Mouse (Mus musculus) MEL (cell line): ENCODE measurements at regions not wholly inside any gene's neighbourhood (a gene's known extent, or its start where the extent isn't known, plus 50 kb on each side); places are given as distances from the start of the nearest gene placed in this dataset.

Experiments
- DNase-seq: peaks from one replicate; pipeline ENCODE4 v3.0.0; 2011; ENCODE audit warnings: low read depth, low spot score
- H3K27ac ChIP-seq: 2 replicates; pipeline ENCODE4 v1.5.1; 2012; ENCODE audit warnings: low read depth, mild to moderate bottlenecking, control low read depth, low read length, moderate library complexity; ENCODE audit not compliant: control insufficient read depth
- H3K27me3 ChIP-seq, 2 experiments: fragments of 150-350 bp in 1 of 2; sonication (generic) in 1 of 2; 2 replicates each; pipeline ENCODE4 v1.6.1; 2012; ENCODE audit warnings: low read length in 2 of 2, mild to moderate bottlenecking in 2 of 2, improper control_type of control experiment in 1 of 2, moderate library complexity in 1 of 2; ENCODE audit not compliant: insufficient read depth in 2 of 2, control insufficient read depth in 1 of 2
- H3K36me3 ChIP-seq, 2 experiments: 2 replicates each; pipeline ENCODE4 v1.6.1; 2012 to 2014; ENCODE audit warnings: low read length in 2 of 2, improper control_type of control experiment in 1 of 2, inconsistent platforms in 1 of 2, mild to moderate bottlenecking in 1 of 2; ENCODE audit not compliant: insufficient read depth in 2 of 2, control insufficient read depth in 1 of 2
- H3K4me1 ChIP-seq, 2 experiments: fragments of 150-350 bp in 1 of 2; sonication (generic) in 1 of 2; 2 replicates each; pipeline ENCODE4 v1.6.1; 2012; ENCODE audit warnings: low read length in 2 of 2, improper control_type of control experiment in 1 of 2, mild to moderate bottlenecking in 1 of 2; ENCODE audit not compliant: insufficient read depth in 2 of 2, control insufficient read depth in 1 of 2
- H3K4me3 ChIP-seq, 2 experiments: fragments of 150-350 bp in 1 of 2; sonication (generic) in 1 of 2; 2 replicates each; pipeline ENCODE4 v1.5.1; 2012; ENCODE audit warnings: low read depth in 2 of 2, low read length in 2 of 2, mild to moderate bottlenecking in 2 of 2, moderate library complexity in 2 of 2, control low read depth in 1 of 2, improper control_type of control experiment in 1 of 2; ENCODE audit not compliant: control insufficient read depth in 1 of 2, insufficient read depth in 1 of 2
- H3K79me2 ChIP-seq: 2 replicates; pipeline ENCODE4 v1.6.1; 2012; ENCODE audit warnings: mild to moderate bottlenecking, low read length, moderate library complexity; ENCODE audit not compliant: control insufficient read depth, poor library complexity, insufficient read depth
- H3K9ac ChIP-seq: 2 replicates; pipeline ENCODE4 v1.6.1; 2012; ENCODE audit warnings: low read depth, mild to moderate bottlenecking, control low read depth, low read length, moderate library complexity; ENCODE audit not compliant: control insufficient read depth, poor library complexity, severe bottlenecking
- H3K9me3 ChIP-seq: fragments of 150-350 bp; sonication (generic); replicated peaks from 2 replicates; pipeline ENCODE4 v1.6.1; 2012; ENCODE audit warnings: mild to moderate bottlenecking, low read length, improper control_type of control experiment, moderate library complexity; ENCODE audit not compliant: insufficient read depth
- E2F4 ChIP-seq: IDR thresholded peaks from 2 replicates; pipeline ENCODE4 v1.6.1; 2011; ENCODE audit warnings: low read depth, low read length, improper control_type of control experiment, borderline replicate concordance
- ELF1 ChIP-seq: IDR thresholded peaks from 2 replicates; pipeline ENCODE4 v1.6.1; 2014; ENCODE audit warnings: low read depth, mild to moderate bottlenecking, inconsistent platforms, low read length, improper control_type of control experiment, moderate library complexity
- EP300 ChIP-seq, 2 experiments: IDR thresholded peaks; 2 replicates each; pipeline ENCODE4 v1.6.1; 2011; ENCODE audit warnings: improper control_type of control experiment in 2 of 2, low read length in 2 of 2, low read depth in 1 of 2, mild to moderate bottlenecking in 1 of 2
- ETS1 ChIP-seq: IDR thresholded peaks from 2 replicates; pipeline ENCODE4 v1.6.1; 2012; ENCODE audit warnings: low read depth, mild to moderate bottlenecking, inconsistent platforms, low read length, improper control_type of control experiment, moderate library complexity
- GABPA ChIP-seq: IDR thresholded peaks from 2 replicates; pipeline ENCODE4 v1.6.1; 2012; ENCODE audit warnings: low read depth, mild to moderate bottlenecking, inconsistent platforms, low read length, improper control_type of control experiment, moderate library complexity
- JUND ChIP-seq: IDR thresholded peaks from 2 replicates; pipeline ENCODE4 v1.6.1; 2011; ENCODE audit warnings: low read depth, mild to moderate bottlenecking, improper control_type of control experiment, low read length
- MAFK ChIP-seq: IDR thresholded peaks from 2 replicates; pipeline ENCODE4 v1.6.1; 2011; ENCODE audit warnings: low read depth, mild to moderate bottlenecking, low read length, improper control_type of control experiment, borderline replicate concordance
- MEF2A ChIP-seq: IDR thresholded peaks from 2 replicates; pipeline ENCODE4 v1.6.1; 2014; ENCODE audit warnings: low read depth, mild to moderate bottlenecking, inconsistent platforms, low read length, improper control_type of control experiment; ENCODE audit not compliant: poor library complexity, insufficient replicate concordance, severe bottlenecking; ENCODE audit errors: extremely low read depth
- MXI1 ChIP-seq: IDR thresholded peaks from 2 replicates; pipeline ENCODE4 v1.6.1; 2011; ENCODE audit warnings: mild to moderate bottlenecking, low read depth, low read length, improper control_type of control experiment
- MYB ChIP-seq: IDR thresholded peaks from 2 replicates; pipeline ENCODE4 v1.6.1; 2011; ENCODE audit warnings: mild to moderate bottlenecking, low read depth, low read length, improper control_type of control experiment
- POLR2AphosphoS5 ChIP-seq: IDR thresholded peaks from 2 replicates; pipeline ENCODE4 v1.6.1; 2012; ENCODE audit warnings: low read depth, borderline replicate concordance, mild to moderate bottlenecking, inconsistent platforms, low read length, moderate library complexity, mixed read lengths
- SMC3 ChIP-seq: IDR thresholded peaks from 2 replicates; pipeline ENCODE4 v1.6.1; 2011; ENCODE audit warnings: low read depth, low read length, improper control_type of control experiment
- USF1 ChIP-seq: IDR thresholded peaks from 2 replicates; pipeline ENCODE4 v1.6.1; 2014; ENCODE audit warnings: low read depth, mild to moderate bottlenecking, inconsistent platforms, low read length, improper control_type of control experiment, moderate library complexity
- USF2 ChIP-seq, 2 experiments: IDR thresholded peaks; 2 replicates each; pipeline ENCODE4 v1.6.1; 2011 to 2012; ENCODE audit warnings: improper control_type of control experiment in 2 of 2, low read length in 2 of 2, borderline replicate concordance in 1 of 2, inconsistent platforms in 1 of 2, low read depth in 1 of 2, mild to moderate bottlenecking in 1 of 2; ENCODE audit not compliant: insufficient read depth in 1 of 2
- ZNF384 ChIP-seq: IDR thresholded peaks from 2 replicates; pipeline ENCODE4 v1.6.1; 2012; ENCODE audit warnings: low read depth, mild to moderate bottlenecking, inconsistent platforms, low read length, improper control_type of control experiment

DNA sequence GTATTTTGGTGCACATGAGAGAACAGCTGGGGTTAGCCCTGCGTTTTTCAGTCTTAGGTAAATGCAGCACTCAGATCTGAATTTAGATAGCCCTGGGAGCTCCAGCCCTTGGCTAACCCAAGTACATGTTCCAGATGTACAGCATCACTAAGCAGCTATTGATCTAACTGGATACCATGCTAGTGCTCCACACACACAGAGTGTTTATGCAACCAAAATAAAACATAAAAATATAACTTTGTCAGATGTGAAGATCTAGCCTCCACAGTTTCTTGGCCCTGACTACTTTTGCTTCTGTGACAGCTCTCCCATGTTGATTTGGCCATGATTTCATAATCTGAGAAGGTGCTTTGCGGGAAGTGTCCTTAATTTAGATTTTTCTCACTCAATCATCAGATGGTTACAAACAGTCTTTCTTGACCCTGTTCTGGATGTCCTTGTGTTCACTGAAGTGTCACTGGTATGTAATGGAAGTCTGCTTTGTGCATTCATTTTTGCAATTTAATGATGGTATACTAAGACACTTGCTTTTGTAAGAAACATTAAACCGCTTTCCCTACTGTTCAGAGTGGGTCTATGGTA lies 672.8 kb downstream of the Fat4 start:
- Histone ChIP-seq H3K79me2 (no peaks in the 10 kb centered on the region), H3K36me3 (no peaks in the 10 kb centered on the region), H3K27me3 (no peaks in the 10 kb centered on the region), H3K9ac (no peak overlapping the region), H3K4me3 (no peak overlapping the region), H3K27ac (no peak overlapping the region), H3K4me1 (no peaks in the 10 kb centered on the region), H3K9me3 (no peaks in the 10 kb centered on the region)
- TF ChIP-seq POLR2AphosphoS5 (no peak), MXI1 (no peak), MYB (no peak), GABPA (no peak), ZNF384 (no peak)
- DNase-seq = no peak

DNA sequence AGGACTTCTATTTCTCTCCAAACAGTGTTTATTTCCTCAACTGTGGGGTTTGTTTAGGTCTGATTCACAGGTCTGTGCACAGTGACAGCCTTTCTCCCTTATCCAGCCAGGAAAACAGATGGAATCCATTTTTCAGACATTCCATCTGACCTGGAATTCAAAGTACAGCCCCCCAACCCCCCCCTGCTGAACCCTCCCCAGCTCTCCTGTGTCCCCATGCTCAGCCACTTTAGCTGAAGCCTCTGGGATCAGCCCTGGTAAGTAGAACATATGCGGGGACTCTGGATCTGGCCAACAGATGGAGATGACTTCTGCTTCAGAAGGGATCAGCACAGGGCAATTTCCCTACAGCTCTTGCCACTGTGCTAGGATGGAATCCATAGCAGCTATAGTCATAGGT lies 674.2 kb downstream of the Fat4 start:
- no peak overlapping the region for H3K4me3 ChIP-seq
- no peaks in the 10 kb centered on the region for H3K27me3 ChIP-seq
- no peaks in the 10 kb centered on the region for H3K36me3 ChIP-seq
- no peak for TF ChIP-seq ELF1
- TF ChIP-seq MAFK = no peak
- no peak for TF ChIP-seq USF2 (IDR thresholded peaks at IDR 0.05; ENCODE audit: borderline replicate concordance in 1 of 2, insufficient read depth in 1 of 2, low read depth in 1 of 2, low read length in 2 of 2)
- TF ChIP-seq MEF2A = no peak
- TF ChIP-seq USF1 = no peak
- TF ChIP-seq JUND = no peak
- TF ChIP-seq E2F4 = no peak
- no peak for TF ChIP-seq SMC3
- TF ChIP-seq POLR2AphosphoS5 = no peak
- no peak for TF ChIP-seq ETS1
- TF ChIP-seq EP300 (IDR thresholded peaks at IDR 0.05; ENCODE audit: low read depth in 1 of 2, low read length in 2 of 2) = no peak
- DNase-seq = no peak
- no peak overlapping the region for H3K27ac ChIP-seq
- H3K9me3 ChIP-seq = no peaks in the 10 kb centered on the region
- no peak overlapping the region for H3K9ac ChIP-seq
- no peaks in the 10 kb centered on the region for H3K79me2 ChIP-seq
- H3K4me1 ChIP-seq = no peaks in the 10 kb centered on the region
